Mouse (Mus musculus) MEL (cell line): ENCODE results near the gene Trim14. TPM values are rescaled to one million over a fixed set of nuclear protein-coding genes. Genes with fewer than 3 reads are reported as not detected.

ENCODE experiments used
- DNase-seq: peaks from one replicate; pipeline ENCODE4 v3.0.0; 2011; ENCODE audit warnings: low read depth, low spot score
- H3K27ac ChIP-seq: 2 replicates; pipeline ENCODE4 v1.5.1; 2012; ENCODE audit warnings: low read depth, mild to moderate bottlenecking, control low read depth, low read length, moderate library complexity; ENCODE audit not compliant: control insufficient read depth
- H3K27me3 ChIP-seq, 2 experiments: fragments of 150-350 bp in 1 of 2; sonication (generic) in 1 of 2; 2 replicates each; pipeline ENCODE4 v1.6.1; 2012; ENCODE audit warnings: low read length in 2 of 2, mild to moderate bottlenecking in 2 of 2, improper control_type of control experiment in 1 of 2, moderate library complexity in 1 of 2; ENCODE audit not compliant: insufficient read depth in 2 of 2, control insufficient read depth in 1 of 2
- H3K36me3 ChIP-seq, 2 experiments: 2 replicates each; pipeline ENCODE4 v1.6.1; 2012 to 2014; ENCODE audit warnings: low read length in 2 of 2, improper control_type of control experiment in 1 of 2, inconsistent platforms in 1 of 2, mild to moderate bottlenecking in 1 of 2; ENCODE audit not compliant: insufficient read depth in 2 of 2, control insufficient read depth in 1 of 2
- H3K4me1 ChIP-seq, 2 experiments: fragments of 150-350 bp in 1 of 2; sonication (generic) in 1 of 2; 2 replicates each; pipeline ENCODE4 v1.6.1; 2012; ENCODE audit warnings: low read length in 2 of 2, improper control_type of control experiment in 1 of 2, mild to moderate bottlenecking in 1 of 2; ENCODE audit not compliant: insufficient read depth in 2 of 2, control insufficient read depth in 1 of 2
- H3K4me3 ChIP-seq, 2 experiments: fragments of 150-350 bp in 1 of 2; sonication (generic) in 1 of 2; 2 replicates each; pipeline ENCODE4 v1.5.1; 2012; ENCODE audit warnings: low read depth in 2 of 2, low read length in 2 of 2, mild to moderate bottlenecking in 2 of 2, moderate library complexity in 2 of 2, control low read depth in 1 of 2, improper control_type of control experiment in 1 of 2; ENCODE audit not compliant: control insufficient read depth in 1 of 2, insufficient read depth in 1 of 2
- H3K79me2 ChIP-seq: 2 replicates; pipeline ENCODE4 v1.6.1; 2012; ENCODE audit warnings: mild to moderate bottlenecking, low read length, moderate library complexity; ENCODE audit not compliant: control insufficient read depth, poor library complexity, insufficient read depth
- H3K9ac ChIP-seq: 2 replicates; pipeline ENCODE4 v1.6.1; 2012; ENCODE audit warnings: low read depth, mild to moderate bottlenecking, control low read depth, low read length, moderate library complexity; ENCODE audit not compliant: control insufficient read depth, poor library complexity, severe bottlenecking
- H3K9me3 ChIP-seq: fragments of 150-350 bp; sonication (generic); replicated peaks from 2 replicates; pipeline ENCODE4 v1.6.1; 2012; ENCODE audit warnings: mild to moderate bottlenecking, low read length, improper control_type of control experiment, moderate library complexity; ENCODE audit not compliant: insufficient read depth
- BHLHE40 ChIP-seq: IDR thresholded peaks from 2 replicates; pipeline ENCODE4 v1.6.1; 2012; ENCODE audit warnings: low read depth, mild to moderate bottlenecking, inconsistent platforms, low read length, improper control_type of control experiment, borderline replicate concordance
- CHD2 ChIP-seq: IDR thresholded peaks from 2 replicates; pipeline ENCODE4 v1.6.1; 2011; ENCODE audit warnings: low read length, improper control_type of control experiment
- CTCF ChIP-seq, 3 experiments: IDR thresholded peaks in 2 of 3; conservative IDR thresholded peaks in 1 of 3; 2 replicates each; pipeline ENCODE4 v1.5.1; 2011 to 2012; ENCODE audit warnings: low read length in 3 of 3, low read depth in 2 of 3, mild to moderate bottlenecking in 2 of 3, improper control_type of control experiment in 1 of 3, inconsistent platforms in 1 of 3, mixed read lengths in 1 of 3, moderate library complexity in 1 of 3; ENCODE audit not compliant: control insufficient read depth in 1 of 3, insufficient read depth in 1 of 3, poor library complexity in 1 of 3, severe bottlenecking in 1 of 3
- EP300 ChIP-seq, 2 experiments: IDR thresholded peaks; 2 replicates each; pipeline ENCODE4 v1.6.1; 2011; ENCODE audit warnings: improper control_type of control experiment in 2 of 2, low read length in 2 of 2, low read depth in 1 of 2, mild to moderate bottlenecking in 1 of 2
- GATA1 ChIP-seq: IDR thresholded peaks from 2 replicates; pipeline ENCODE4 v1.6.1; 2011; ENCODE audit warnings: low read depth, low read length, improper control_type of control experiment
- MAFK ChIP-seq: IDR thresholded peaks from 2 replicates; pipeline ENCODE4 v1.6.1; 2011; ENCODE audit warnings: low read depth, mild to moderate bottlenecking, low read length, improper control_type of control experiment, borderline replicate concordance
- MAZ ChIP-seq: IDR thresholded peaks from 2 replicates; pipeline ENCODE4 v1.6.1; 2012; ENCODE audit warnings: low read depth, mild to moderate bottlenecking, inconsistent platforms, low read length, improper control_type of control experiment
- MEF2A ChIP-seq: IDR thresholded peaks from 2 replicates; pipeline ENCODE4 v1.6.1; 2014; ENCODE audit warnings: low read depth, mild to moderate bottlenecking, inconsistent platforms, low read length, improper control_type of control experiment; ENCODE audit not compliant: poor library complexity, insufficient replicate concordance, severe bottlenecking; ENCODE audit errors: extremely low read depth
- MXI1 ChIP-seq: IDR thresholded peaks from 2 replicates; pipeline ENCODE4 v1.6.1; 2011; ENCODE audit warnings: mild to moderate bottlenecking, low read depth, low read length, improper control_type of control experiment
- MYB ChIP-seq: IDR thresholded peaks from 2 replicates; pipeline ENCODE4 v1.6.1; 2011; ENCODE audit warnings: mild to moderate bottlenecking, low read depth, low read length, improper control_type of control experiment
- MYC ChIP-seq: IDR thresholded peaks from 2 replicates; pipeline ENCODE4 v1.6.1; 2011; ENCODE audit warnings: low read depth, mild to moderate bottlenecking, low read length, improper control_type of control experiment, moderate library complexity
- NELFE ChIP-seq: IDR thresholded peaks from 2 replicates; pipeline ENCODE4 v1.6.1; 2011; ENCODE audit warnings: low read depth, low read length, improper control_type of control experiment
- NRF1 ChIP-seq: IDR thresholded peaks from 2 replicates; pipeline ENCODE4 v1.6.1; 2014; ENCODE audit warnings: low read depth, mild to moderate bottlenecking, inconsistent platforms, low read length, improper control_type of control experiment, moderate library complexity; ENCODE audit not compliant: poor library complexity, insufficient read depth, severe bottlenecking
- POLR2A ChIP-seq, 2 experiments: IDR thresholded peaks; 2 replicates each; pipeline ENCODE4 v1.6.1; 2011 to 2012; ENCODE audit warnings: low read length in 2 of 2, mild to moderate bottlenecking in 2 of 2, control low read depth in 1 of 2, improper control_type of control experiment in 1 of 2, low read depth in 1 of 2, moderate library complexity in 1 of 2; ENCODE audit not compliant: control insufficient read depth in 1 of 2, insufficient read depth in 1 of 2, poor library complexity in 1 of 2
- POLR2AphosphoS5 ChIP-seq: IDR thresholded peaks from 2 replicates; pipeline ENCODE4 v1.6.1; 2012; ENCODE audit warnings: low read depth, borderline replicate concordance, mild to moderate bottlenecking, inconsistent platforms, low read length, moderate library complexity, mixed read lengths
- RAD21 ChIP-seq: IDR thresholded peaks from 2 replicates; pipeline ENCODE4 v1.6.1; 2011; ENCODE audit warnings: mild to moderate bottlenecking, low read depth, low read length, improper control_type of control experiment
- RCOR1 ChIP-seq: IDR thresholded peaks from 2 replicates; pipeline ENCODE4 v1.6.1; 2012; ENCODE audit warnings: low read depth, mild to moderate bottlenecking, inconsistent platforms, low read length, improper control_type of control experiment
- SIN3A ChIP-seq: IDR thresholded peaks from 2 replicates; pipeline ENCODE4 v1.6.1; 2012; ENCODE audit warnings: low read length, improper control_type of control experiment, inconsistent platforms
- TBP ChIP-seq: IDR thresholded peaks from 2 replicates; pipeline ENCODE4 v1.8.0; 2011; ENCODE audit warnings: low read depth, low read length, improper control_type of control experiment
- TCF12 ChIP-seq: IDR thresholded peaks from 2 replicates; pipeline ENCODE4 v1.6.1; 2014; ENCODE audit warnings: low read depth, mild to moderate bottlenecking, inconsistent platforms, low read length, improper control_type of control experiment, moderate library complexity
- UBTF ChIP-seq: IDR thresholded peaks from 2 replicates; pipeline ENCODE4 v1.6.1; 2012; ENCODE audit warnings: low read depth, mild to moderate bottlenecking, inconsistent platforms, low read length, improper control_type of control experiment, moderate library complexity, borderline replicate concordance; ENCODE audit not compliant: insufficient read depth
- ZKSCAN1 ChIP-seq: IDR thresholded peaks from 2 replicates; pipeline ENCODE4 v1.6.1; 2012; ENCODE audit warnings: low read depth, mild to moderate bottlenecking, inconsistent platforms, low read length, improper control_type of control experiment, moderate library complexity
- ZMIZ1 ChIP-seq: IDR thresholded peaks from 2 replicates; pipeline ENCODE4 v1.6.1; 2012; ENCODE audit warnings: low read depth, mild to moderate bottlenecking, inconsistent platforms, low read length, improper control_type of control experiment, moderate library complexity
- polyA plus RNA-seq, 2 experiments: library from polyadenylated mRNA; stranded (reverse) in 1 of 2; unstranded in 1 of 2; fragments of >175 nt in 1 of 2; fragments of >200 nt in 1 of 2; gene quantifications; 2 replicates each; pipeline versions ENCODE4 v1.2.1 to v1.2.4; 2012; ENCODE audit warnings: low replicate concordance in 2 of 2, low read depth in 1 of 2; ENCODE audit not compliant: insufficient read length in 2 of 2, insufficient read depth in 1 of 2, missing spikeins in 1 of 2
- total RNA-seq: library from RNA; depleted of rRNA; stranded (reverse); fragments of 300-350 nt; gene quantifications from 2 replicates; pipeline ENCODE4 v1.2.3, GENCODE M21; 2012

Trim14 gene
- total and polyA plus RNA-seq, 3 experiments = 1.1 to 5.1 TPM; not detected in 1

DNA sequence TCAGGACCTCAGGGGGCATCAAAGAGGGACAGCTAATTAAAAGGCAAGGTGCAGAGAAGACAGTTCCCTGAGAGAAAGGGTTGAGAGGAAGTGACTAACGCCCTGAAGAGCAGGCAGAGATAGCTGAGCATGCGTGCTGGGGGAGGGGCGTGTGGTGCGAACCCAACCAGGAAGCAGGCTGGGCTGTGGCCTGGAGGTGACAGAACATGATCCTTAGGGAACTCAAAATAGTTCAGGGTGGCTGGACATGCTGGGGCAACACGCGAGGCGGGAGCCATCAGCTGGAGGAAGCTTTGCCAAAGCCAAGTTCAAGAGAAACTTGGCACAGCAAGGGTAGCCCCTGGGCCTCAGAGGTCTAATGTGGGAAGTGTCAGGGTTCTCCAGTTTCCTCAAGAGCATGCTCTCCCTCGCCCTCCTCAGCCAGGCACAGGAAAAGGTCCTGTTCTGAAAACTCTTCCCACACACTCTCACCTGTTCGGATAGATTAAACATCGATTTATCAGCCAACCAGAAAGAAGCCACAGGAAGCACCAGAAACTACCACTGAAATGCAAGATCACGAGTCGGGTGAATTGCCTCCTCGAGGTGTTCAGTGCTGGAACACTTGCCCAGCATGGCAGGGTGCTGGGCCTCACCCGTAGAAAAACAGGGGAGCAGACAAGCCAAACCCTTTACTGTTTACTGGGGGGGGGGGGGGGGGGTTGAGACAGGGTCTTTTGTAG is 50.1 kb downstream of the Trim14 start (continued):
- TF ChIP-seq MAZ = no peak
- peak; percentile 34; the same call in 1 of the 2 replicates for TF ChIP-seq BHLHE40
- peak; percentile 55 to 72; a peak in 3 of 4 replicates for TF ChIP-seq EP300 (IDR thresholded peaks at IDR 0.05; ENCODE audit: low read depth in 1 of 2, low read length in 2 of 2)
- 0 out of 2 replicates have a peak, but pooled peaks have one; percentile 45 for TF ChIP-seq GATA1
- peak; percentile 32 to 91; a peak in 2 of 4 replicates for TF ChIP-seq POLR2A (IDR thresholded peaks at IDR 0.05; ENCODE audit: control insufficient read depth in 1 of 2, insufficient read depth in 1 of 2, low read depth in 1 of 2, low read length in 2 of 2, poor library complexity in 1 of 2)
- peak; percentile 77 for TF ChIP-seq NELFE
- peak; percentile 30; the same call in 1 of the 2 replicates for TF ChIP-seq MXI1
- TF ChIP-seq MYC = peak; percentile 93
- TF ChIP-seq NRF1 = peak; percentile 91
- TF ChIP-seq SIN3A = peak; percentile 81
- TF ChIP-seq ZMIZ1 = peak; percentile 79
- TF ChIP-seq RCOR1 = peak; percentile 46; the same call in 1 of the 2 replicates
- TF ChIP-seq UBTF = 0 out of 2 replicates have a peak, but pooled peaks have one; percentile 34
- peak; percentile 64 for TF ChIP-seq TCF12

DNA sequence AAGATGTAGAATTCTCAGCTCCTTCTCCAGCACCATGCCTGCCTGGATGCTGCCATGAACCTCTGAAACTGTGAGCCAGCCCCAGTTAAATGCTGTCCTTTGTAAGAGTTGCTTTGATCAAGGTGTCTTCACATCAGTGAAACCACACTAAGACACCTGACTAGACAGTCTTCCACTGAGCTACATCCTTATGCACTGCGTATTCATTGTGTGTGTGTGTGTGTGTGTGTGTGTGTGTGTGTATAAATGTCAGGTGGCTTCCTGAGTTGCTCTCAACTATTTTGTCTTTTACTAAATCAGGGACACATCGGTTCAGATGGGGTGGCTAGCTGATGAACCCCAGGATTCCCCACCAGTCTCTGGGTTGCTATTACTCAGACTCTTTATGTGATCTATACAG is 56.9 kb downstream of the Trim14 start:
- peaks cover 0 to under 1% of the 10 kb centered on the region in 2 experiments; a peak in 1 of 4 replicates for H3K36me3 ChIP-seq
- H3K4me3 ChIP-seq = no peak overlapping the region
- no peak for DNase-seq
- no peaks in the 10 kb centered on the region for H3K27me3 ChIP-seq
- TF ChIP-seq MEF2A (no peak), POLR2AphosphoS5 (no peak), MYB (no peak), UBTF (no peak), TBP (no peak), MYC (no peak), CHD2 (no peak), ZKSCAN1 (no peak), TCF12 (no peak), ZMIZ1 (no peak), CTCF (IDR thresholded peaks at IDR 0.05 in 2 of 3, conservative IDR thresholded peaks at IDR 0.05 in 1 of 3; ENCODE audit: control insufficient read depth in 1 of 3, insufficient read depth in 1 of 3, low read depth in 2 of 3, low read length in 3 of 3, poor library complexity in 1 of 3, severe bottlenecking in 1 of 3) (no peak), MAZ (no peak), RCOR1 (no peak), MAFK (no peak), RAD21 (no peak)
- TF ChIP-seq, all 39 proteins: peak for 0
- H3K9me3 ChIP-seq = no peaks in the 10 kb centered on the region
- no peak overlapping the region for H3K9ac ChIP-seq
- no peak overlapping the region for H3K27ac ChIP-seq
- H3K4me1 ChIP-seq = peaks cover 0 to 7% of the 10 kb centered on the region in 2 experiments; a peak in 1 of 4 replicates
- H3K79me2 ChIP-seq = no peaks in the 10 kb centered on the region
